Mouse (Mus musculus) lung, embryonic 15.5 days (tissue): ENCODE measurements around the gene Ass1. TPM values are rescaled to one million over a fixed set of nuclear protein-coding genes. Genes with fewer than 3 reads are reported as not detected.

Experiments
- ATAC-seq: fragments of 200-750 bp; cut with Nextera tagmentation; 2 replicates; pipeline ENCODE4 v1.8.0; 2017; ENCODE audit warnings: moderate number of reproducible peaks, borderline replicate concordance; ENCODE audit not compliant: low FRiP score, low TSS enrichment; ENCODE audit errors: extremely low read depth
- H3K27ac ChIP-seq: fragments of 300-500 bp; sonication (generic); 2 replicates; pipeline ENCODE4 v1.5.1; 2015; ENCODE audit warnings: moderate library complexity, mild to moderate bottlenecking, inconsistent platforms
- H3K27me3 ChIP-seq: fragments of 300-500 bp; sonication (generic); 2 replicates; pipeline ENCODE4 v1.6.1; 2015; ENCODE audit warnings: inconsistent platforms
- H3K36me3 ChIP-seq: fragments of 300-500 bp; sonication (generic); 2 replicates; pipeline ENCODE4 v1.6.1; 2015; ENCODE audit warnings: inconsistent platforms
- H3K4me1 ChIP-seq: fragments of 300-500 bp; sonication (generic); 2 replicates; pipeline ENCODE4 v1.6.1; 2015; ENCODE audit warnings: inconsistent platforms
- H3K4me2 ChIP-seq: fragments of 300-500 bp; sonication (generic); 2 replicates; pipeline ENCODE4 v1.6.1; 2015; ENCODE audit warnings: inconsistent platforms, mild to moderate bottlenecking, moderate library complexity
- H3K4me3 ChIP-seq: fragments of 300-500 bp; sonication (generic); 2 replicates; pipeline ENCODE4 v1.5.1; 2015; ENCODE audit warnings: mild to moderate bottlenecking, inconsistent platforms
- H3K9ac ChIP-seq: fragments of 300-500 bp; sonication (generic); 2 replicates; pipeline ENCODE4 v1.6.1; 2015; ENCODE audit warnings: inconsistent platforms
- H3K9me3 ChIP-seq: fragments of 300-500 bp; sonication (generic); 2 replicates; pipeline ENCODE4 v1.6.1; 2016; ENCODE audit warnings: inconsistent platforms
- WGBS: fragments of 180-500 bp; shearing (Covaris S2); methylation state at CpG from one replicate; pipeline ENCODE4 v1.1.7; 2015; 5-methylcytosine and 5-hydroxymethylcytosine counted together
- polyA plus RNA-seq: library from polyadenylated mRNA; unstranded; fragments of >200 nt; fragmentation: Nextera tagmentation; extraction: Ambion mirVana; gene quantifications from 2 replicates; pipeline ENCODE4 v1.2.1, GENCODE M21; 2015

The Ass1 gene
- polyA plus RNA-seq, 1 experiment from 2014 or later = 37.2 TPM

DNA sequence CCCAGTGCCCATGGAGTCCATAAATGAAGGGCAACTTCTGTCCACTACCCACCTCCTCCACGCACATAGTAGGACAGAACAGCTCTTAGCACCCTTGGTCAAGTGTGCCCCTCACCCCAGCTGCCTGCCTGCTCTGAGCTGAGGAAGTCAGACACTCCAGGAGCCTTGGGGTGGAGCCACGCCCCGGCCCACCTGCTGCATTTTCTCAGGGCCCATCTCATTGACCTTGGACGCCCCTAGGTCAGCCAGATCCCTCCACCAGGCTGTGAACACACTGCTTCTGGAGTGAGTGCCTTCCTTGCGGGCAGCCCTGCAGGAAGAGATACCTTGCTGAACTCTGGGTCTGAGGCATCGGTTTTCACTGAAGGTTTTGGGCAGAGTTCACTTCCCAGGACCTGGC is 1.6 kb downstream of the Ass1 start:
- Histone ChIP-seq H3K4me2 (no peak overlapping the region), H3K9me3 (no peaks in the 10 kb centered on the region), H3K4me3 (no peak overlapping the region), H3K4me1 (peaks cover 18% of the 10 kb centered on the region), H3K27me3 (peaks cover 37% of the 10 kb centered on the region), H3K36me3 (no peaks in the 10 kb centered on the region), H3K9ac (no peak overlapping the region), H3K27ac (no peak overlapping the region)
- no peak; the same call in 1 of the 2 replicates for ATAC-seq
- WGBS = 48% methylated on average over 6 of the region's 6 CpGs

DNA sequence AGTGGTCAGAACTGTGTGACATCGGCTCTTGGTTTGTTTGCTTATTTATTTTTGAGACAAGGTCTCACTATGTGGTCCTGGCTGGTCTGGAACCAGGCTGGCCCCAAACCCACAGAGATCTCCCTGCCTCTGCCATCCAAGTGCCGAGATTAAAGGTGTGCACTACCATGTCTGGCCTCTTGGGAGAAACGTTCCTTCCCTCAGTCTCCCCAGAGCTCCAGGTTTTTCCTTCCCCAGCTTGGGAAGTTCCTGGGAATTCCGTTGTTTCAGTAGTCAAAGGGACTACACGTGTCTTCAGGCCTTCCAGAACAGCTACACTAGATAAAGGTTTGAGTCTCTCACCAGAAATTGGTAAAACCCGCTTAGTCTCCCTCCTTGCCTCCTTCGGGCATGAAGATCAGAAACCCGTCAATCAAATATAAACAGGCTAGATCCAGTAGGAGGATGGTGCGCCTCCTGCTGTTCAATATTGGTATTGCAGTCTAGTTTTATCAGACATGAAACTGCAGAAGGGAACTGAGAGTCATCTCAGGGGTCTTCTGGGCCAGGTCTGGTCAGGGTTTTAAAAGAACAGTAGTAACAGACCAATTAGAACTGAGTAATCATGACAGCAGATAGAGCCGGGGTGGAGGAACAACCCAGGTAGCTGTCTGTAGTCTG is 2.5 kb downstream of the Ass1 start:
- Histone ChIP-seq H3K4me1 (peaks cover 18% of the 10 kb centered on the region), H3K4me2 (no peak overlapping the region), H3K4me3 (no peak overlapping the region), H3K36me3 (no peaks in the 10 kb centered on the region), H3K9ac (no peak overlapping the region), H3K27ac (no peak overlapping the region), H3K27me3 (peaks cover 37% of the 10 kb centered on the region), H3K9me3 (no peaks in the 10 kb centered on the region)
- 38% methylated on average over 10 of the region's 10 CpGs for WGBS
- ATAC-seq = no peak

DNA sequence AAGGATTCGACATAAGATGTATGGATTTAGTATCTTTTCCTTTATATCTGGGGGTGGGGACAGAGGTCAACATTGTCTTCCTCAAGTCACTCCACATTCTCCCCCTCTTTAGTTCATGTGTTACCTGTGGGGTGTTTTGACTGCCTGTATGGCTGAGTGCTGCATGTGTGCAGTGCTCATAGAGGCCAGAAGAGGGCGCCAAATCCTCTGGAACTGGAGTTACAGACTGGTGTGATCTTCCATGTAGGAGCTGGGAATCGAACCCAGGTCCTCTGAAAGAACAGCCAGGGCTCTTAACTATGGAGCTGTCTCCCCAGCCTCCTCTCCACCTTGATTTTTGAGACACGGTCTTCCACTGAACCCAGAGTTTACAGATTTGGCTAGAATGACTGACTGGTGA is 3.9 kb downstream of the Ass1 start:
- H3K9me3 ChIP-seq = no peaks in the 10 kb centered on the region
- H3K4me1 ChIP-seq = peaks cover 18% of the 10 kb centered on the region
- no peak overlapping the region for H3K4me3 ChIP-seq
- H3K27ac ChIP-seq = no peak overlapping the region
- peaks cover 31% of the 10 kb centered on the region for H3K27me3 ChIP-seq
- H3K36me3 ChIP-seq = no peaks in the 10 kb centered on the region
- H3K9ac ChIP-seq = no peak overlapping the region
- no peak for ATAC-seq
- 66% methylated on average over 4 of the region's 4 CpGs for WGBS
- no peak overlapping the region for H3K4me2 ChIP-seq

- no peak for ATAC-seq
- no peak overlapping the region for H3K27ac ChIP-seq
- no peaks in the 10 kb centered on the region for H3K36me3 ChIP-seq
- no peak overlapping the region for H3K4me3 ChIP-seq
- H3K9ac ChIP-seq = no peak overlapping the region
- H3K9me3 ChIP-seq = no peaks in the 10 kb centered on the region
- H3K4me2 ChIP-seq = no peak overlapping the region
- peaks cover 15% of the 10 kb centered on the region for H3K4me1 ChIP-seq
- H3K27me3 ChIP-seq = peaks cover 23% of the 10 kb centered on the region
- 57% methylated on average over 5 of the region's 5 CpGs for WGBS
Observed at GRCm38 (mm10) chr2:31474686-31475085, 4.7 kb downstream of the Ass1 start.

- H3K4me1 ChIP-seq = no peaks in the 10 kb centered on the region
- no peak for ATAC-seq
- 51% methylated on average over 10 of the region's 10 CpGs for WGBS
- H3K4me3 ChIP-seq = no peak overlapping the region
- H3K36me3 ChIP-seq = no peaks in the 10 kb centered on the region
- H3K27me3 ChIP-seq = peaks cover 12% of the 10 kb centered on the region
- H3K27ac ChIP-seq = no peak overlapping the region
- no peak overlapping the region for H3K9ac ChIP-seq
- no peak overlapping the region for H3K4me2 ChIP-seq
- no peaks in the 10 kb centered on the region for H3K9me3 ChIP-seq
Observed at GRCm38 (mm10) chr2:31476107-31476820, 6.3 kb downstream of the Ass1 start.

- Histone ChIP-seq H3K27me3 (0 out of 2 replicates have a peak, but pooled peaks cover 7% of the 10 kb centered on the region), H3K27ac (no peak overlapping the region), H3K4me3 (no peak overlapping the region), H3K4me1 (no peaks in the 10 kb centered on the region), H3K9ac (no peak overlapping the region), H3K36me3 (no peaks in the 10 kb centered on the region), H3K9me3 (no peaks in the 10 kb centered on the region), H3K4me2 (no peak overlapping the region)
- ATAC-seq = no peak
- WGBS = 75% methylated on average over 12 of the region's 12 CpGs
Observed at GRCm38 (mm10) chr2:31477234-31478161, 7.5 kb downstream of the Ass1 start.

DNA sequence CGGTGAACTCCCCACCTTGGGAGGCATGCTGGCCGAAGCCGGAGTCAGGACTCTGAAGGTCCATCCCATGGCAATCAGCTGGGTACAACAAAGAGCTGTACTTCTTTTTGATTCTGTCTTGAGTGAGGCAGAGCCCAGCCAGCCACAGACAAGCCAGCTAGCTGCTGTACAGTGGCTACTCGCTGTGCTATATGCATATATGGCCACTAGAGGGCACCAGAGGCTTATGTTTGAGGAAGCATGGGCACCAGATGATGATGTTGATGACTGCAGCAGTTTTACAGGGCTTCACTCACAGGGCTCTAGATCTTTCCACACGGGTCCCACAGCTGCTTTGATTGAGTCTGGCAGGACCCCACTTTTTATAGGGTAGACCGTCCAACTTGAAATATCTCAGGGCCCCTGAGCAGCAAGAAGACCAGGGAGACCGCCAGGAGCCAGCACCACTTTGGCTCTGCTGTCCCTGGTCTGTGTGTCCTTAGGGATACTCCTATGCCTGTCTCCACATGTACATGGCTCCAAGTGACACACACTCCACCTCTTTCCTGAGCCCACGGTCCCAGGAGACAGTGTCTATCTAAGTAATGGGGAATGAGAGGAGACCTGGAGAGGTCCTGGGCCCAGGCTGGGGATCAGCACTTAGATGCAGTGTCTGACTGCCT is 13.0 kb downstream of the Ass1 start:
- Histone ChIP-seq H3K9me3 (no peaks in the 10 kb centered on the region), H3K9ac (no peak overlapping the region), H3K27me3 (0 out of 2 replicates have a peak, but pooled peaks cover 7% of the 10 kb centered on the region), H3K36me3 (no peaks in the 10 kb centered on the region), H3K4me2 (no peak overlapping the region), H3K4me3 (no peak overlapping the region), H3K27ac (no peak overlapping the region), H3K4me1 (no peaks in the 10 kb centered on the region)
- WGBS = 32% methylated on average over 8 of the region's 8 CpGs
- peak; percentile 60 for ATAC-seq

DNA sequence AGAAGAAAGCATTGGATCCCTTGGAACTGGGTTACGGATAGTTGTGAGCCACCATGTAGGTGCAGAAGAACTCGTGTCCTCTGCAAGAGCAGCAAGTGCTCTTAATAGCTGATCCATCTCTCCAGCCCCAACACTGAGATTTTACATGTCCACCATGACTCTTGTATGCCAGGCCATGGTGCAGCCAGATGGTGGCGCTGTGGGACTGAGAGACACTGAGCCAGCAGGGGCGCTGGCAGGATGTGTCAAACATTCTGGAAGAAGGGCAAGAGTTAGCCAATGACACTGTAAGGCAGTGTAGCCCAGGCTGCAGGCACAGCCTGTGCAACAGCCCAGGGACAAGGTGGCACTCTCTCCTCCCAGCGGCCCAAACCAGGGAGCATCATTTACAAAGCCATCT is 14.2 kb downstream of the Ass1 start:
- no peak overlapping the region for H3K27ac ChIP-seq
- H3K27me3 ChIP-seq = 0 out of 2 replicates have a peak, but pooled peaks cover 7% of the 10 kb centered on the region
- H3K9ac ChIP-seq = no peak overlapping the region
- no peak overlapping the region for H3K4me2 ChIP-seq
- H3K36me3 ChIP-seq = no peaks in the 10 kb centered on the region
- 25% methylated on average over 5 of the region's 5 CpGs for WGBS
- H3K9me3 ChIP-seq = no peaks in the 10 kb centered on the region
- no peak overlapping the region for H3K4me3 ChIP-seq
- no peak for ATAC-seq
- H3K4me1 ChIP-seq = no peaks in the 10 kb centered on the region

- Histone ChIP-seq H3K9ac (no peak overlapping the region), H3K4me1 (no peaks in the 10 kb centered on the region), H3K4me3 (no peak overlapping the region), H3K9me3 (no peaks in the 10 kb centered on the region), H3K36me3 (no peaks in the 10 kb centered on the region), H3K27ac (no peak overlapping the region), H3K27me3 (no peaks in the 10 kb centered on the region), H3K4me2 (no peak overlapping the region)
- ATAC-seq = no peak
- 56% methylated on average over 12 of the region's 12 CpGs for WGBS
Observed at GRCm38 (mm10) chr2:31489166-31489565, 19.2 kb downstream of the Ass1 start.

GRCm38 (mm10) chr2:31490556-31490955 is 20.5 kb downstream of the Ass1 start:
- no peaks in the 10 kb centered on the region for H3K9me3 ChIP-seq
- no peak for ATAC-seq
- no peaks in the 10 kb centered on the region for H3K27me3 ChIP-seq
- no peaks in the 10 kb centered on the region for H3K36me3 ChIP-seq
- 63% methylated on average over 2 of the region's 2 CpGs for WGBS
- no peak overlapping the region for H3K9ac ChIP-seq
- H3K27ac ChIP-seq = no peak overlapping the region
- no peak overlapping the region for H3K4me3 ChIP-seq
- no peaks in the 10 kb centered on the region for H3K4me1 ChIP-seq
- no peak overlapping the region for H3K4me2 ChIP-seq

GRCm38 (mm10) chr2:31492308-31492707 is 22.3 kb downstream of the Ass1 start:
- H3K9me3 ChIP-seq = no peaks in the 10 kb centered on the region
- no peak overlapping the region for H3K9ac ChIP-seq
- no peak for ATAC-seq
- no peaks in the 10 kb centered on the region for H3K36me3 ChIP-seq
- no peaks in the 10 kb centered on the region for H3K27me3 ChIP-seq
- no peak overlapping the region for H3K27ac ChIP-seq
- 87% methylated on average over 8 of the region's 8 CpGs for WGBS
- no peak overlapping the region for H3K4me2 ChIP-seq
- H3K4me1 ChIP-seq = no peaks in the 10 kb centered on the region
- no peak overlapping the region for H3K4me3 ChIP-seq
